Mouse (Mus musculus): ENCODE data around the gene Lum. TPM values are rescaled to one million over a fixed set of nuclear protein-coding genes. Genes with fewer than 3 reads are reported as not detected.

Gene Lum
- polyA plus RNA-seq (2016; fragmentation: Nextera tagmentation; extraction: Ambion mirVana): 63.9 and 64.1 TPM in 2 replicates

DNA sequence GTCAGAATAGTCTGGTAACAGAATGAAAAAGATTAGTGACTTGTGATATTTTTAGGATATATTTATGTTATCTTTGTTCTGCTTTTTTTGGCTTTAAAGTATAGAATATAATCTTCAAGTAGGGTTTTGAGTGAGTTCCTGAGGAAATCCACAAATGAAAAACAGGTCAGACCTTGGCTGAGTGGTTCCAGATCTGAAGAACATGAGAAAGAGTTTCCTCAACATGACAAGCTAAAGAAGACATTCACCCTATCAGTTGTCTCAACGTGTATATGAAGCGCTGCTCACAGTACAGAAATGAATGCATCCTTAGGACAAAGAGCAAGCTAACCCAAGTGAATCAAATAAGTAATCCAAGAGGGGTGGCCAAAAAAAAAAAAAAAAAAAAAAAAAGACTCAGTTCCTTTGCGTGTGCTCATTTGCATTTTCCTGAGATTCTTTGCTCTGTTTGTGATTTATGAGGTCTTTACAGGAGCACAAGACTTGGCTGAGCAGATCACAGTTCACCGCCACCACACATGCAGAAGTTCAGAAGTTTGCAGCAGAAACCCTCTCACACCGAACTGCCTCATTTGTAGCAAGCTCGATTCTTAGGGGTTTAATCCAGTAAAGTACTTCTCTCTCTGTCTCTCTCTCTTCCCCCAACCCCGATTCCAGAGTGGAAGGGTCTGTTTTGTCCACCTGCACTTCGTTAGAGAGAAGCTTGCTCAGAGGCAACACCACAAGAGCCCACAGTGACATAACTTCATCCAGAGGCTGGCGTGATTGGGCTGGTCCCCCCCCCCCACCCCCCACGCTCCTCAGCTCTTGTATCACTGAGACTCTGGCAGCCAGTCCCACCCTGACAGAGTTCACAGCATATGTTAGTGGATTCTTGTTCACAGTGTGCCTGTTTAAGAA, at the start of gene Lum:
Gene Lum (plus strand): TSS at position 172 of the 900 bp plus-strand sequence.
- Histone ChIP-seq H3K27me3 (replicated peaks) (no peaks in the 10 kb centered on the region), H3K4me1 (peaks cover 4% of the 10 kb centered on the region), H3K27ac (no peak within 1 kb of the TSS), H3K4me2 (replicated peaks) (no peak within 1 kb of the TSS), H3K36me3 (no peaks in the 10 kb centered on the region), H3K4me3 (no peak within 1 kb of the TSS), H3K9ac (no peak within 1 kb of the TSS), H3K9me3 (no peaks in the 10 kb centered on the region)
- no peak for ATAC-seq (ENCODE audit: low FRiP score, low read depth)
- WGBS: 62% methylated on average over 10 of the region's 10 CpGs

DNA sequence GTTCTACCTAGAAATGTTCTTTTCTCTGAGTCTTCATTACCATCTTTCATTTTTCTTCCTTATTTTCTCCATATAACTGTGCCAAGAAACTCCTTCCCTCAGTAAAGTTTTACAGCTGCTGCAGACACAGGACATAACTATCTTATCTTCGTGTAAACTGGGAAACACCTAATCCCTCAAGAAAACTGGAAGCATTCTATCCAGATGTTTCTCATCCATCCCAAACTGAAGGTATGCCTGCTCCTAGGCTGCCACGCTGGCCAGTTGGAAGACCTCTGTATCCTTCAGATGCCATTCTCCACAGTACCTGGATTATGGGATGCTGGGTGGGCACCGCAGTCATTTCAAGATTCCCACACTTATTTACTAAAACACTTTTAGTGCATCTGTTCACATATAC, 41.6 kb upstream of the Lum start:
- Histone ChIP-seq H3K27me3 (replicated peaks) (no peaks in the 10 kb centered on the region), H3K27ac (no peak overlapping the region), H3K4me1 (no peaks in the 10 kb centered on the region), H3K4me3 (no peak overlapping the region), H3K36me3 (no peaks in the 10 kb centered on the region), H3K9ac (no peak overlapping the region), H3K4me2 (replicated peaks) (no peak overlapping the region), H3K9me3 (no peaks in the 10 kb centered on the region)
- no peak for ATAC-seq (ENCODE audit: low FRiP score, low read depth)
- 90% methylated on average over 3 of the region's 3 CpGs for WGBS

DNA sequence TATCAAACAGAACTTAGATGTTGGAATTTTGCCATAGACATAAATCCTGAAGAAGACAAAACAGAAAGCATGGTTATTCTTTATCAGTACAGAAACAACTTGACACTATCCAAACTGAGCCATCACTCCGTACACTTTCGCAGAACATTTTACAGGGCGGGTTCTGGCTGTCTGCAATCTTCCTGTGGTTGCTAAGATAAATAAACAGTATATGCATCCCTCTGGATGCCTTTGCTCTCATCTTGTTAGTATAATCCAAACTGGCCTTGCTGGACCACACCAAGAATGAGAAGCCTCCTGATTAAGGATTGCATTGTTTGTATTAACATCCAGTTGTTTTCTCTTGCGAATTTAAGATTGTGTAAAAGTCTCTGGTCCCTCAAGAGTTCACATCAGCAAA, 29.2 kb upstream of the Lum start:
- H3K9me3 ChIP-seq: no peaks in the 10 kb centered on the region
- H3K36me3 ChIP-seq: no peaks in the 10 kb centered on the region
- no peak overlapping the region for H3K4me2 ChIP-seq (replicated peaks)
- no peak overlapping the region for H3K9ac ChIP-seq
- H3K27ac ChIP-seq: no peak overlapping the region
- H3K4me1 ChIP-seq: no peaks in the 10 kb centered on the region
- 87% methylated on average over 4 of the region's 4 CpGs for WGBS
- H3K4me3 ChIP-seq: no peak overlapping the region
- H3K27me3 ChIP-seq (replicated peaks): no peaks in the 10 kb centered on the region
- ATAC-seq (ENCODE audit: low FRiP score, low read depth): no peak

DNA sequence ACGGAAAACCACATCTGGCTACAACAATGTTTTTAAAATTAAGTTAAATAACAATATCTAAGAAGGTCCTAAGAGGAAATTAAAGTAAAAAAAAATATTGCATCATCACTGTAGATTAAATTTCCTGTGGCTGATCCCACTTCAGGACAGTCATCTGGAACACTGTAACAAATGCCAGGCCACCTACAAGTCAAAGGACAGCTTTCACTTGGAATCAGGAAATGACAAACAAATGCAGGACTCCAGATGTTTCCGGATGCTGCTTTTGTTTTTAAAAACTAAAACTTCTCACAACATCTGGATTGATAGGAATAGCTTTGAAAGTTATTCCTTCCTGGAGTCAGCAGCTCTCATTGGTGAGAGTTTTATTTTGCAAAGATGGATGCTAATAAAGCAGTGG, 28.0 kb upstream of the Lum start:
- no peak for ATAC-seq (ENCODE audit: low FRiP score, low read depth)
- WGBS: 82% methylated on average over 2 of the region's 2 CpGs

DNA sequence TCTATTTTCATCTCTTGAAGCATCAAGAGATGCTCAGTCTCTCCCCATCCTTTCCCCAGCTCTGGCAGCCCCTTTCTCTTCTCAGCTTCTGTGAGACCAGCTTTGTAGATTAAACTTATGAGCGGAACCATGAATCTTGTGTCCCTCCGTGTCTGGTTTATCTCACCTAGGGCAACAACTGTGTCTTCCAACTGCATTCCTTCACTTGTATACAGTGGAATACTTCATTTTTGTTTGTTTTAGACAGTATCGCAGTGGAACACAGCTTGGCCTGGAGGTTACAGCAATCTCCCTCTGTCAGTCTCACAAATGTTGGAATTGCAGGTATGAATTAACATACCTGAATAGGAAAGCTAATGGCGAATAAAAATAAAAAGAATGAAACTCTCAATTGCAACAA, 26.7 kb upstream of the Lum start:
- Histone ChIP-seq H3K4me2 (replicated peaks) (no peak overlapping the region), H3K36me3 (no peaks in the 10 kb centered on the region), H3K9ac (no peak overlapping the region), H3K4me1 (no peaks in the 10 kb centered on the region), H3K27me3 (replicated peaks) (no peaks in the 10 kb centered on the region), H3K27ac (no peak overlapping the region), H3K9me3 (no peaks in the 10 kb centered on the region), H3K4me3 (no peak overlapping the region)
- 92% methylated on average over 4 of the region's 4 CpGs for WGBS
- no peak for ATAC-seq (ENCODE audit: low FRiP score, low read depth)

More for the DNA sequence above, 28.0 kb upstream of the Lum start:
- no peak overlapping the region for H3K4me3 ChIP-seq
- no peaks in the 10 kb centered on the region for H3K36me3 ChIP-seq
- H3K9me3 ChIP-seq: no peaks in the 10 kb centered on the region
- H3K27me3 ChIP-seq (replicated peaks): no peaks in the 10 kb centered on the region
- no peaks in the 10 kb centered on the region for H3K4me1 ChIP-seq
- H3K4me2 ChIP-seq (replicated peaks): no peak overlapping the region
- H3K9ac ChIP-seq: no peak overlapping the region
- no peak overlapping the region for H3K27ac ChIP-seq

DNA sequence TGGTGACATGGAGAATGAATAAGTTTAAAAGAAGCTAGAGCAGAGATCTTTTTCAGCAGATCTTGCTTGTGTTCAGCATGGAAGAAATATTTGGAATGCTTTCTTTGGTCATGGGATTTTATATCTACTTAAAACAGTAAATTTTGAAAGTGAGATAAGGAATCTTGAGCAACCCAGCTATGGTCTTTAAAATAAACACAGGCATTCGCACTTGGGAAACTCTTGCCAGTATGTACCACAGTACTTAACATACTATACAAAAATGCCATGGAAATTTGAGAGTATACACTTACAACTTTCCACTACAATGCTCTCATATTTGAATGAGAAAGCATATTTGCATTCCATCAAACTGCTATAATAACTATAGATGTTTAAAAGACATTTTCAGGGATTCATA, 17.2 kb upstream of the Lum start:
- ATAC-seq (ENCODE audit: low FRiP score, low read depth): no peak
- 87% methylated on average over 1 of the region's 1 CpGs for WGBS
- no peaks in the 10 kb centered on the region for H3K9me3 ChIP-seq
- no peak overlapping the region for H3K4me3 ChIP-seq
- no peaks in the 10 kb centered on the region for H3K27me3 ChIP-seq (replicated peaks)
- H3K27ac ChIP-seq: no peak overlapping the region
- H3K36me3 ChIP-seq: no peaks in the 10 kb centered on the region
- H3K4me2 ChIP-seq (replicated peaks): no peak overlapping the region
- no peak overlapping the region for H3K9ac ChIP-seq
- H3K4me1 ChIP-seq: no peaks in the 10 kb centered on the region

DNA sequence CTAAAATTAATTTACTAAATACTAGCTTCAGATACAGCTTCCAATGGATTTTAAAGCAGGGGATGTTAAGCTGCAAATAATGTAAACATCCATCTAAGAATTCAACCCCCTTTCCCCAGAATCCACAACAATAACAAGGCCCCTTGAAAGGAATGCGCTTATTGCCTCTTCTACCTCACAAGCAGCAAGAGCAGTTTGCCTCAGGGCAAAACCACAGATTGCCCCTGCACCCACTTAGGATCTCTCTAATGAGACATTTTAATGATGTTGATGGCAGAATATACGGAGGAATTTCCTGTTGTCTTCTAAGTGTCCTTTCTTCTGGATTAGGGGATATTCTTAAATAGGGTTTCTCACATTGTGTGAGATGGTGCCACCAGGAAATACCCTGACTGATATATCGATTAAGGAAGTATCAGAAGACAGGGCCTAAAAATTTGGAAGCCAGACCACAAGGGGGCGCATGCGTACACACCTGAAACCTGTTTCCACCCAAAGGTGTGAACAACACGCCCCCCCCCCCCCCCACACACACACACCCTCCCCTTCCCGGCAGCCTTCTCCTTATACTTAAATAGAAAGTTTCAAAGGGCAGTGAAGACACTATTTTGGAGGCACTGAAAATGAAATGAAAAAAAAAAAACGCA, 2.7 kb downstream of the Lum start:
- no peaks in the 10 kb centered on the region for H3K9me3 ChIP-seq
- H3K4me1 ChIP-seq: peaks cover 4% of the 10 kb centered on the region
- no peak for ATAC-seq (ENCODE audit: low FRiP score, low read depth)
- WGBS: 67% methylated on average over 8 of the region's 8 CpGs
- no peak overlapping the region for H3K27ac ChIP-seq
- no peak overlapping the region for H3K4me2 ChIP-seq (replicated peaks)
- no peaks in the 10 kb centered on the region for H3K36me3 ChIP-seq
- no peak overlapping the region for H3K4me3 ChIP-seq
- no peak overlapping the region for H3K9ac ChIP-seq
- H3K27me3 ChIP-seq (replicated peaks): no peaks in the 10 kb centered on the region

DNA sequence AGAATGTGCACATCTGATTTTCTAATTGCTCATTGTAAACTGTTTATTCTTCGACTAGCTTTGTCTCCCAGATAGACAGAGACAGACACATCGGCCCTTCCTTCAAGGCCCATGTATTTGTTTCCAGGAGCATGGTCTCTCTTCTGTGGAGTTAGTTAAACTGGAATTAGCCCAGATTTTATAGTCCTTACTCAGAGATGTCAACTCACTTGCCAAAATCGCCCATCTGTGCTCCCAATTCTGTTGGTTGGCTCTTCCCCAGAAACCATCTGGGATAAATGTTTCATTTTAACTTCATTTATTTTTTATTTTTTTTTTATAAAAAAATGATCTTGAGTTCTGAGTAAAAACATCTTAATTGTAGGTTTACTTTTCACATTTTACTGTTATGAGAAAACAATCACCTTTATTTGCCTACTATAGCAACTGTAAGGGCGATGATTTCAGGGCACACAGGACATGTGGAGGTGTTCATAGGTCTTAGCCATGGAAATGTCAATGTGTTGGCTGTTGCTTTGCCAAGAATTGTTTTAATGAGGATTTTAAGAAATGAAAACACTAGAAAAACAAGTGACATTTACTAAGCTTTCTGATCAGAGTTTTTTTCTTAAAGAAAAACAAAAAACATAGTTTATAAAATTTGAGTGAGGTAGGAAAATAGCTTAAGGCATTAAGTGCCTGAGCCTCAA, 17.8 kb downstream of the Lum start:
- ATAC-seq (ENCODE audit: low FRiP score, low read depth): no peak
- Histone ChIP-seq H3K36me3 (no peaks in the 10 kb centered on the region), H3K27me3 (replicated peaks) (no peaks in the 10 kb centered on the region), H3K4me1 (no peaks in the 10 kb centered on the region), H3K27ac (no peak overlapping the region), H3K4me3 (no peak overlapping the region), H3K9me3 (no peaks in the 10 kb centered on the region), H3K4me2 (replicated peaks) (no peak overlapping the region), H3K9ac (no peak overlapping the region)
- 73% methylated on average over 4 of the region's 4 CpGs for WGBS

DNA sequence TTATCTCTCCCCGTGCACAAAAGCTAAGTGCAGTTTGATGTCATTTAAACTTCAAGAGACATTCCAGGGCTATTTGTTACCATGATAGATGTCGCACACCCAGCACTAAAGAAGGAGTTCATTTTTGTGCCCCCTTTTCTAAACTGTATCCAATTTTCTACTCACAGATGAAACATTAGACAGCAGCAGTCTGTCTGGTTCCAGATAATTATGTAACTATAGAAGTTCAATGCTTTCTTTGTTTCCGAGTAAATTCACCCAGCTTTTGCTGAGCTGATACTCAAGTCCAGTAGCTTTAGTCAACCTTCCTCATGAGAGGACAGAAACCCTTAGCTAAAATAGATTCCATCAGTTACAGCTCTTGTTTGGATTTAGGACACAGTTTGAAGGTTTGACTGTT, 19.2 kb downstream of the Lum start:
- H3K27me3 ChIP-seq (replicated peaks): no peaks in the 10 kb centered on the region
- ATAC-seq (ENCODE audit: low FRiP score, low read depth): no peak
- 60% methylated on average over 3 of the region's 3 CpGs for WGBS
- no peak overlapping the region for H3K4me3 ChIP-seq
- no peaks in the 10 kb centered on the region for H3K36me3 ChIP-seq
- H3K4me1 ChIP-seq: no peaks in the 10 kb centered on the region
- H3K4me2 ChIP-seq (replicated peaks): no peak overlapping the region
- H3K9ac ChIP-seq: no peak overlapping the region
- H3K9me3 ChIP-seq: no peaks in the 10 kb centered on the region
- H3K27ac ChIP-seq: no peak overlapping the region

DNA sequence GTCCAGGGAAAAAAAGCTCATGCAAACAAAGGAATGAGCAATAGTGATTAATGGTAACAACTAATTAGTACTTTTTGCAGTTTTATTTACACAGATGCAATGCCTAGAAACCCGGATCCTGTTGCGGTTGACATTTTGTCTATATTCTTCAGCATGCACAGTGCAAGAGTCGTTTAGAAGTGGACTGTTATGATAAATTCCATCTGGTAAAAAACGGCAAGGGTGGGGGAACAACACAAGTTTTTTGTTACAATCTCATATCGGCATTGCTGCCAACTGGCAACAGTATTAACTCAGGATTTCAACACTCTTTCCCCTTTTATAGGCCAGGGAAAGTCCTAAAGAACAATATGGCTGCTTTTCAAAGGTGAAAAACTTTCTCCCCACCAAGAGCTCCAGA, 22.2 kb downstream of the Lum start:
- Histone ChIP-seq H3K36me3 (no peaks in the 10 kb centered on the region), H3K27ac (no peak overlapping the region), H3K4me2 (replicated peaks) (no peak overlapping the region), H3K9me3 (no peaks in the 10 kb centered on the region), H3K4me3 (no peak overlapping the region), H3K27me3 (replicated peaks) (no peaks in the 10 kb centered on the region), H3K4me1 (no peaks in the 10 kb centered on the region), H3K9ac (no peak overlapping the region)
- 87% methylated on average over 5 of the region's 5 CpGs for WGBS
- no peak for ATAC-seq (ENCODE audit: low FRiP score, low read depth)

DNA sequence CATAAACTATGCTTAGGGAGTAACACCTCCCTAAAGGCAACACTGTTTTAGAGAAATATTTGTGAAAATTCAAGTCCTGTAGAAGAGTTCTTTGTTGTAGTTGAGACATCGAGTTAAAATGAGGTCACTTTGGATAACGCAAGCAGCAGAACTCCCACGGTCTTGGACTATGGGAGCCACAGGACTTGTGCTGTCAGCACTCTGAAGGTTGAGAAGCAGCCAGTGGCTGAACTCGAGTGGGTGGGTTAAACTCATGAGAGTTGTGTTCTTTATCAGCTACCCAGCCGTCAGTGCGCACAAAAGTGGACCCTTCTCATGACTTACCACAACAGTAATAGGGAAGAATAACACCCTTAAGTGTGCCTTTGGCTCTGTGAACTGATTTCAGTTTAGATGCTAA, 24.6 kb downstream of the Lum start:
- H3K4me1 ChIP-seq: no peaks in the 10 kb centered on the region
- 90% methylated on average over 6 of the region's 6 CpGs for WGBS
- no peak overlapping the region for H3K27ac ChIP-seq
- H3K4me3 ChIP-seq: no peak overlapping the region
- H3K4me2 ChIP-seq (replicated peaks): no peak overlapping the region
- no peaks in the 10 kb centered on the region for H3K9me3 ChIP-seq
- no peak for ATAC-seq (ENCODE audit: low FRiP score, low read depth)
- H3K36me3 ChIP-seq: no peaks in the 10 kb centered on the region
- no peak overlapping the region for H3K9ac ChIP-seq
- no peaks in the 10 kb centered on the region for H3K27me3 ChIP-seq (replicated peaks)

DNA sequence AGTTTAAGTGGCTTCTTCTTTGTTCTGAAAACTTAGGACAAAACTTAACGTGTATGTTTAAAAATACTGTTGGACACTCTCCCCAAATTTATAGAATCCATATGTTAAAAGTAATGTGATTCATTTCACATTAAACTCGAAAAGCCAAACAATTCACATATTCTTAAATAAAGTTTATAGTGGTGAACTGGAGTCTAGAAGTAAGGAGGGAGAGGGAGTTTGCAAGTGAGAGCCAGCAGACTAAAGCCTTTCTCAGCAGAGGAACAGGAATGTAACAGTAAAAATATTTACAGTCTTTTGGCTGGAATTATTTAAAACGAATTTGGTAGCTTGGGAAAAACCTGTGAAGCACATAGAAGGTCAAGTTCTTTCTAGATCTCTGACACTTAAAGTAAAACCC, 26.1 kb downstream of the Lum start:
- Histone ChIP-seq H3K27me3 (replicated peaks) (no peaks in the 10 kb centered on the region), H3K36me3 (no peaks in the 10 kb centered on the region), H3K9me3 (no peaks in the 10 kb centered on the region), H3K27ac (no peak overlapping the region), H3K9ac (no peak overlapping the region), H3K4me3 (no peak overlapping the region), H3K4me2 (replicated peaks) (no peak overlapping the region), H3K4me1 (no peaks in the 10 kb centered on the region)
- no peak for ATAC-seq (ENCODE audit: low FRiP score, low read depth)
- WGBS: 57% methylated on average over 3 of the region's 3 CpGs
